Mouse (Mus musculus): Measurements from ENCODE around the gene Dhfr.

The Dhfr gene

DNA sequence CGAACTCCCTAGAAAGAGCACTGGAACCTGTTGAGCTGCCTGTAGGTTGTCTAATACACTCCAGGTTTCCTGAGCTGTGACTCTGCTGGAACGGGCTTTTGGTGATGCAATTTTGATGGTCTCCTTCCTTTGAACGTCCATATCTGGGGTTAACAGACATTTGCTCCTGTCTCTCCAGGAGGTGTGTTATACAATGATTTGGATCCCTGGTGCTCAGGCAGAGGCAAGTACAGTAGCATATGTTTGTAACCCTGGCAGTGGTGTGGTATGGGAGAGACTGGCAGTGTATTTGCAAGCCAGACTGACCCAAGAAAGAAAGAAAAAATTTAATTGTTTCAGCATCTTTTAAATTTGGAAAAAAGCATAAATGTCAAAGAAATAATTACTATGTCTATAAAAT is 32.8 kb downstream of the Dhfr start:
- no peak for DNase-seq (ENCODE audit: low spot score in 2 of 2)

DNA sequence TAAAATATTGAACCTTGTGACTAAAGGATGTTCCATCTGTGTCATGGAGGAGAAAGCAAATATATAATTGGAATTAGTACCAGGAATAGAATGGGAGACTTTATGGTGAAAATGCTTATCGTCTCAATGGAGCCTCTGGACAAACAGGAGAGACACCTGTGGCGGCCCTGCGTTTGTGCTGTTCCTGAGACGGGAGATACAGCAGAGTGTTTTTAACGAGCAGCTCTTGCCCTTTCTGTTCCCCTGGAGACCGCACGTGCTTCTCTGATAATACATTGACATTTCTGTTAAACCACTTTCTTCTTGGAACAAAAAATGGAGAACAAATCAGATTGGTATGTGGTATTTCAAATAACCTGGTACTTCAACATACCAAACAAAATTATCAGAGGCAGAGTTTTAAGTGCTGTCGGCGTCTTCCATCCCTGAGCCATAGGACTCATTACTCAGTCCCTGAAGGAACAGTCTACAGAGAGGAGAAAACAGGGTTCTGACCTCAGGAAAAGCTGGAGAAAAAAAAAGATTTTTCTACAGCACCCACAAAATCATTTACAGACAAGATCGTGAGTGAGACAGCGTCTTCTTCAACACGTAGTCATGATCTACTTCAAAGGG is 38.6 kb downstream of the Dhfr start:
- no peak for DNase-seq (ENCODE audit: low spot score in 2 of 2)

DNA sequence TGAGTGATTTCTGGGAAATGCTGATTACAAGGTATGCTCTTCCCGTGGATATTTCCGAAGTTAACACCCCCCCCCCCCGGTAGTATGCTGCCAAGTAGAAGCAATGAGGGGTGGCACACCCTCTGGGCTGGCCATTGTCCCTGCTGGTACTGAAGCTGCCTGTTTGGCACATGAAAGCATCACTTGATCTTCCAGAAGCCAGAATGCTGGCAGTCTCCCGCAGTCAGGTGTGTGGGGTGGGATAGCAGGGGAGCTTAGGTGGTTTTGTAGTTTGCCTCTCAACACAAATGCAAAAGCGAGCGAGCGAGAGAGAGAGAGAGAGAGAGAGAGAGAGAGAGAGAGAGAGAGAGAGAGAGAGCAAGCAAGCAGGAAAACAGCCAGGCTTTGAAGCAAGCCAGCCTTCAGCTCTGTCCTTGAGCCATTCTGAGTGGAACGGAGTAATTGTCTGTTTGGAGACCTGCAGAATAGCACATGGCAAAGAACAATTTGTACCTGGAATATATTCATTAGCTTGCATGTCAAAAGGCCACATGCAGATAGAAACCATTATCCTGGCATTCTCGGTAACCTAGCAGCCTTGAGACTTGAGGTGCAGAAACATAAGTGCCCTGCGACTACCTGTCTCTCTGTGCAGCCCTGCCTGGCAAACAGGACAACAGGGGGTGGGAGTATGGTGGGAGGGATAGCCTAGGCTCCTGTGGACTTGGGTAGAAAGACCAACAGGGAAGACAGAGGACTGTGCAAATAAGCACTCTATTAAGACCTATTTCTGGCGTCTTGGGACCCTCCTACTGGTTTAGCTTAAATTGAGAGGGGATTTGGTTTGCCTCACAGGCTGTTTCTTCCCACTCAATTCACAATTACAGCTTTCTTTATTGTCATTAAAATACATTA is 44.2 kb downstream of the Dhfr start:
- no peak for DNase-seq (ENCODE audit: low spot score in 2 of 2)

DNA sequence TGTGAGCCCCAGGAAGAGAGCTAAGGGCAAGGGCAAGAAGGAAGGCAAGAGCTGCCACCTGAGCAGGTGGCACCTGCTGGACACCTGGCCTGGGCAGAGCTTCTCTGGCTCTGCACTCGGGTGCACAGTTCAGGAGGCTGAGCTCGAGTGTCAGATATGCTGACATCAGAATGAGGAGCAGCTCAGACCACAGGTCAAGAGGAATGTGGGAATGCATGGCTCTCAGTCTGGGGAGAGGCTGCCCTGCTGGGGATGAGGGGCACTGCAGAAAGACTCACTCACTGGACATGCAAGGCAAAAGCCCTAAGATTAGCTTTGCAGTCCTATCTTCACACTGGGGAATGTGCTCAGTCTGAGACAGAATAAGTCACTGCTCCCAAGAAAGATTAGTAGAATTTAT is 47.5 kb downstream of the Dhfr start:
- DNase-seq (ENCODE audit: low spot score in 2 of 2): no peak

DNA sequence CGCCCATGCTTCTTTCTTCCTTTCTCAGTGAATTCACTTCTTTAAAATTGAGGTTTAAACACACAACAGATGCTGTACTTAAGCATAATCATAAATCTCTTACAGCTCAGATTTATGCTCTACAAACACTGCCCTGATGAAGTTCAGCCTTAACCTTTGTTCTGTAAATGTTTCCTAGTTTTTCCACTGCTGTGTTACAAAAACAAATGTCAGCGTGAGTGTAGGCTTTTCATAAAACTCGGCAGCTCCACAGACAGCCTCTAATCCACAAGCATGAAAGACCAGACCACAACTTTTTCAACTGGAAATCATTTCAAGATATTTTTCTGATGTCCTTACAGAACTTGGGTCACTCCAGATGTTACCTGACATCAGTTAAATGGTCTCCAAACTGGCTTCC is 49.0 kb downstream of the Dhfr start:
- DNase-seq (ENCODE audit: low spot score in 2 of 2): no peak

DNA sequence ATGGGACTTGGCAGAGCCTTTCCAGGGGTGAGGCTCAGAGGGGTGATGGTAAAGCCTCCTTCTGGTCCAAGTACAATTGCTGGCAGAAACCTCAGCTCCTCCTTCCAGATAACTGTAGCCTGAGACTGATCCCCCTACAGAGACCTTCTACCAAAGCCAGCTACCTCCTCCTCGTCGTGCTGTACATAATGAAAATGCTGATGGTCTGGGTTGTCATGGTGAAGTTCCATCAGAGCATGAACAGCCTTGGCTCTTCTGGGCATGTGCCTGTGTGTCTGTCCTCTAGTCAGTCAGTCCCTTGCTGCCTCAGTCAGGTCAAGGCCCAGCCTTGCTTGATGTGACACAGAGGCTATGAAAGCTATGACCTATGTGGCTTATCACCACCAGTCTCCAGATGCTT is 56.0 kb downstream of the Dhfr start:
- no peak for DNase-seq (ENCODE audit: low spot score in 2 of 2)

DNA sequence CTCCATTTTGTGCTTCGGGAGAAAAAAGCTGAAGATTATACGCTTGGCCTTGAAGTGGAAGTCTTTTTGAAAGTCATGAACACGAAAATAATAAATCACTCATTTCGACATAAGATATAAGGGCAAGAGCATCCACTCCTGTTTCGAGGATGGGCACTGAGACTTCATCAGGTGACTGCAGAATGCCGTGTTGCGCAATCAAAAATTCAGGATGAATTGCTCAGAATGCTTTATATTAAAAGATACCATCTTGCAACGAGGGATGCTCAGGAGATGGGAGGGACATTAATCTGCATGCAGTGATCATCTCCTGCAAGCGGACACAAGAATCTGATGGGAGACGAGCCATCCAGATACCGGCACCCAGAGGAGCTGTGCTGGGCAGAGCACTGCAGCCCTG is 65.1 kb downstream of the Dhfr start:
- no peak for DNase-seq (ENCODE audit: low spot score in 2 of 2)

DNA sequence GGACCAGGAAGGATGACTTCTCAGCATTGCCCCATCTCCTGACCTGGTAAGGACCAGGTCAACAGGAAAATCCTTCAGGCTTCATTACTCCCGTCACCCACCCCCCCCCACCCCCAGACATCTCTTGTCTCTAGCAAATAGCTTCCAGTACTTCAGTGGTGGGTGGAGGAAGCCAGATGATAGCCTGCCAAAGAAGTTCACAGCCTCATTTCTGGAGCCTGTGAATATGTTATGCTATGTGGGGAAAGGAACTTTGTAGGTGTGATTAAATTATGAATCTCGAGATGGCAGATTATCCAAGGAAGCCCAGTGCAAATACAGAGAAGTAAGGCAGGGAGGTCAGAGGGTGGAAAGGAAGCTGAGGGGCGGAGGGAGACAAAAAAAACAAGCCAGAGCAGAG is 69.2 kb downstream of the Dhfr start:
- peak; percentile 5 to 42 for DNase-seq (ENCODE audit: low spot score in 2 of 2)

DNA sequence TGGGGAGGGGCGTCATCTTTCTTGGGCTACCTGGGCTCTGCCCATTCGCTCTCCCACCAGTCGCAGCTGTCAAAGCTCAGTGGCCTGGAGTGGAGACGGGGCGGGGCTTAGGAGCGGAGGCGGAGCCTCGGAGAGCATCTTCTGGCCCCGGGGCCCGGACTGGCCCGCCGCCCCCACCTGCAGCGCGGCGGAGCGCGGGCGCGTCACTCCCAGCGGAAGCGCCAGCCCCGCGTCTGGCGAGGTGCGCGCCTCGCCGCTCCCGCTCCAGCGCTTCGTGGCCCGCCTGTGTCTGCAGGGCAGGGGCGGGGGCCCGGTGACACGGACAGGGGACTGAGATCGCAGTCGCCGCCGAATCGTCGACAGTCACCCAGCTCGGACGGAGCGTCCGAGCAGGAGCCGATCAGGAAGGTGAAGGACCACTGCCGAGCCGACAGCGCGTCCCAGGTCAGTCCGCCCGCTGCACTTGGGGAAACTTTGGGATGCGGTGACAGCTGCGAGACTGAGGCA is 71.3 kb downstream of the Dhfr start, which contains the start of gene Ankrd34b:
TSS of gene Ankrd34b (plus strand) at position 139 of the 507 bp plus-strand sequence.
- DNase-seq (ENCODE audit: low spot score in 2 of 2): peak; percentile 58 to 61

DNA sequence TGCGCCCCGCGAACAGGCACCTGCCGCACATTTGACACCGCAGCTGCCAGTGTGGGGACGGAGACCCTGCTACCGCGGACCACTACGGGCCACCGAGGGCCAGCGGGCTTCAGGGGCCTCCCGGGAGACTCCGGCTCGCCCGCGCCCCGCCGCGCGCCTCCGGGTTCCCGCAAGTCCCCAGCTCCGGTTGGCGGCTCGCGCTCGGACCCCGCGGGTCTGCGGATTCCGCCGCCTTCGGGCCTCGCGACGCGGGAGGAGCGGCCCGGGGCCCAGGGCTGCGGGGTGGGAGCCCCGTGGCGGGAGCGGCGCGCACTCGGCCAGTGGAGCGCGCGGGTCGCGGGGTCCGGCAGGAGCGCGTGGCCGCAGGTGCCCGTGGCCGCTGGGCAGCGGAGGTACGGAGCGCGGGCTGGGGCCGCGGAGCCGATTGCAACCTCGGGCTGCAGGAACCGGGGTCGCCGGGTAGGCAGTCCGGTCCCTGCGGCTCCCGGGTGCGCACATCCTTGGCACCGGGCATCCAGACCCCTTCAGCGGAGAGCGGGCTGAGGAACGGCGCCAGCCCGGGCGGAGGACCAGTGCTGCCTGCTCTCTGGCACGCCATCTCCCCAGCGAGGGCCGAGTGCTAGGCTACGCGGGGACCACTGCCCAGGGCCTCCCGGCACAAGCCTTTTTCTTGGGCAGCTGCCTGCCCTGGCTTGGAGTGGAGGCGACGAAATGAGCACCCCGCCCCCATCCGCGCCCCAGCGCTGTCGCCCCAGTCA is 71.9 kb downstream of the Dhfr start:
- peak; percentile 21 to 31 for DNase-seq (ENCODE audit: low spot score in 2 of 2)

DNA sequence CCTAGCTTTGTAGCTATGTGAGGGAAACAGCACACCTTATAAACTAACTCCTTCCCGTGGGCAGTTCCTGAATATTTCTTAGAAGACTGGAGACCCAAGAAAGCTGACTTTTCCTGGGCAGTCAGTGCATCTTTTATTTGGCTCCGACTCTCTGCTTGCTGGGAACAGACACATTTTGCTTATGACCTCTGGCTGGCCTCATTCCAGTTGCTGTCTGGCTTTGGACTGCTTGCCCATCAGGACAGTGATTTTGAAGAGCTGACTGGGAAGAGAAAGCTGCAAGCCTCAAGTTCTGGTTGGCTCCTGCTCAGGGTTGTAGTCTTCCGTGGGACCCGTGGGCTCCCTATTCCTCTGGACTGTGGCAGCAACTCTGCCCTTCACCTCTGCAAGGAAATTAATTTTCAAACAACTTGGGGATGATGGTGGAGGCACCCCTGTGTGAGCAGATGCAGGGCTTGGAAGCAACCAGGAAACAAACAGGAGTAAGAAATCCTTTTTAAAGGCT is 72.9 kb downstream of the Dhfr start:
- DNase-seq (ENCODE audit: low spot score in 2 of 2): peak in 1 of 2 experiments; percentile 8

Measured in frontal cortex, postnatal 36 days (tissue).